Mouse (Mus musculus): ENCODE measurements around the gene Ankrd9.

DNA sequence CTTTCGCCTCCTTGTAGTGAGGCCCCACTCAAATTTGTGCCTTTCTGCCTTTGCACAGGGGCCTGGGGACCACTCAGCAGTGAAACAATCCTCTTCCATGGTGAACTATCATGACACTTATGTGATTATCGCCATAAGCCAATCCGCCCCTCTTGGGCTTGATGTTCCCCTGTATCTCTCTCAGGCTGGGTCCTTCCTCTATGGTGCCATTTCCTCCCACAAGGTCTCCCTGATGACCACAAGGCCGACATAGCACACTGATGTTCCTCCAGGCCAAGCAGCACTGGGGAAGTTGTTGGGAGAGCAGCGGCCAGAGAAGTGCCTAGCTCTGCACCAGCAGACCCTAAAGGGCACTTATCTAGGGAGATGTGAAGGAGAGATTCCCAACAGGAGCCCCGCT lies 4.1 kb downstream of the Ankrd9 start:
- TF ChIP-seq CTCF (IDR thresholded peaks at IDR 0.05; ENCODE audit: low read depth, low read length) (no peak), POLR2A (IDR thresholded peaks at IDR 0.05; ENCODE audit: extremely low read depth, insufficient read depth, low read length) (no peak)
